Mouse (Mus musculus) hindbrain, embryonic 10.5 days (tissue): ENCODE measurements around the gene Yap1. TPM values are rescaled to one million over a fixed set of nuclear protein-coding genes. Genes with fewer than 3 reads are reported as not detected.
A peak's percentile ranks its signal among the peaks of the same experiment; 100 is the strongest.

Source experiments
- DNase-seq: peaks from one replicate; pipeline ENCODE4 v3.0.0-alpha.2; 2017; ENCODE audit warnings: low spot score
- H3K27ac ChIP-seq: fragments of 300-500 bp; sonication (generic); 2 replicates; pipeline ENCODE4 v1.5.1; 2016; ENCODE audit warnings: mild to moderate bottlenecking, moderate library complexity
- H3K27me3 ChIP-seq: fragments of 300-500 bp; sonication (generic); 2 replicates; pipeline ENCODE4 v1.6.1; 2016; ENCODE audit warnings: mild to moderate bottlenecking; ENCODE audit not compliant: poor library complexity, insufficient read depth, severe bottlenecking
- H3K36me3 ChIP-seq: fragments of 300-500 bp; sonication (generic); 2 replicates; pipeline ENCODE4 v1.6.1; 2016; ENCODE audit warnings: mild to moderate bottlenecking, moderate library complexity
- H3K4me1 ChIP-seq: fragments of 300-500 bp; sonication (generic); replicated peaks from 2 replicates; pipeline ENCODE4 v1.6.1; 2016; ENCODE audit warnings: mild to moderate bottlenecking
- H3K4me3 ChIP-seq: fragments of 300-500 bp; sonication (generic); 2 replicates; pipeline ENCODE4 v1.5.1; 2016; ENCODE audit warnings: mild to moderate bottlenecking, moderate library complexity
- H3K9me3 ChIP-seq: fragments of 300-500 bp; sonication (generic); 2 replicates; pipeline ENCODE4 v1.6.1; 2016; ENCODE audit warnings: mild to moderate bottlenecking, moderate library complexity
- WGBS: fragments of 180-500 bp; shearing (Covaris S2); methylation state at CpG from one replicate; pipeline ENCODE4 v1.1.7; 2016; 5-methylcytosine and 5-hydroxymethylcytosine counted together
- polyA plus RNA-seq: library from polyadenylated mRNA; unstranded; fragments of >200 nt; fragmentation: Nextera tagmentation; extraction: Ambion mirVana; gene quantifications from 2 replicates; pipeline ENCODE4 v1.2.1, GENCODE M21; 2016

The Yap1 gene
- 31.3 and 32.4 TPM in 2 replicates for polyA plus RNA-seq

DNA sequence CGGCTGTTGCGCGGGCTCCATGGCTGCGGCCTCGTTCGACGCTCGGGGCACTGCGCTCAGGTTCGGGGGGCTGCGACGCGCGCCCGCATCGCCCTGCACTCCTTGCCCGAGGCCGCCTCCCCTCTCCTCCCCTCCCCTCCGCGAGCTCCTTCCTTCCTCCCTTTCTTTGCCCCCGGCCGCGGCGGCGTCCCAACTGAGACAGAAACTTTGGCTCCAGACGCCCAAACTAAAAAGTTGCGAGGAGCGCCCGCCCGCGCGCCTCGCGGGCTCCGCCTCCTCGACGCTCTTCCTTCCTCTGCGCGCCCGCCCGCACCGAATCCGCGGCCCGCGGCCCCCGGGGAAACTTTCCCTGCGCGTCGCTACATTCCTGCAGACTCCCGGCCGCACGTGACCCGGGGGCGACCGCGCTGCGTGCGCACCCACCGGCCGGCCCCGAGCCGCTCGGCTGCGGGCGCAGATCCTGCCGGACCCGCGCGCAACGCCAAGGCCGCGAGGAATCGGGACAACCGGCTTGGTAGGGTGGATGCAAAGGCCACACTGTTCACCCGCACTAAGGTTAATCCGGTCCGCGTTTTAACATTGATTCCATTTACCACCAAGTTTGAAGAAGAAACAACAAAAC is at the start of gene Yap1:
Gene Yap1, minus strand, starts transcription at position 227 of the 622 bp plus-strand sequence.
- Histone ChIP-seq H3K27me3 (no peaks in the 10 kb centered on the region), H3K4me1 (peaks cover 20% of the 10 kb centered on the region), H3K9me3 (no peaks in the 10 kb centered on the region), H3K36me3 (peaks cover 20% of the 10 kb centered on the region), H3K4me3 (peak within 1 kb of the TSS; percentile 91), H3K27ac (peak within 1 kb of the TSS; percentile 99)
- peak; percentile 90 for DNase-seq
- under 1% methylated on average over 79 of the region's 79 CpGs for WGBS

DNA sequence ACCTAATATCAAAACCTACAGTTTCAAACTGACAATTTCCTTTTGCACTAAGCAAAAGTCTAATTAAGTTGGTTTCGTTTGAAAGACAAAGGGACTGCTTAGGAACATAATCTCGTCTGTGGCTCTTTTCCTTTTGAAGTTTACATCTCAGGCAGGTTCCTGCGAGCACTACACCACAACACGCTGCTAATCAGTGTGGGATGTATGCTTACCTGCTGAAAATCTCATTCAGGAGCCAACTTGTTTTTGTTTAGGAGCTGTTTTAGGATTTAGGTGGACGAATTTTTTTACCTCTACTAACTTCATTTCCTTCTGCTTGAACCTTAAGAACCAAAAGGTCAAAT is 38.6 kb upstream of the Yap1 start:
- no peaks in the 10 kb centered on the region for H3K9me3 ChIP-seq
- 29% methylated on average over 5 of the region's 5 CpGs for WGBS
- H3K27me3 ChIP-seq = no peaks in the 10 kb centered on the region
- DNase-seq = no peak
- H3K4me1 ChIP-seq = peaks cover 14% of the 10 kb centered on the region
- peak overlapping the region; percentile 73 for H3K4me3 ChIP-seq
- no peaks in the 10 kb centered on the region for H3K36me3 ChIP-seq
- peak overlapping the region; percentile 91 for H3K27ac ChIP-seq

- H3K27ac ChIP-seq = peak within 1 kb of the TSS; percentile 91
- no peaks in the 10 kb centered on the region for H3K27me3 ChIP-seq
- peak within 1 kb of the TSS; percentile 73 for H3K4me3 ChIP-seq
- under 1% methylated on average over 39 of the region's 39 CpGs for WGBS
- H3K9me3 ChIP-seq = no peaks in the 10 kb centered on the region
- peak; percentile 96 for DNase-seq
- no peaks in the 10 kb centered on the region for H3K36me3 ChIP-seq
- H3K4me1 ChIP-seq = peaks cover 14% of the 10 kb centered on the region
Measured at GRCm38 (mm10) chr9:8042338-8043043, 38.1 kb upstream of the Yap1 start, which contains the start of gene Cfap300. Gene Cfap300, minus strand, starts transcription at chr9:8042823.

GRCm38 (mm10) chr9:8035546-8035945 is 31.1 kb upstream of the Yap1 start:
- WGBS = 30% methylated on average over 7 of the region's 7 CpGs
- H3K4me3 ChIP-seq = no peak overlapping the region
- no peaks in the 10 kb centered on the region for H3K9me3 ChIP-seq
- H3K27ac ChIP-seq = no peak overlapping the region
- no peaks in the 10 kb centered on the region for H3K27me3 ChIP-seq
- H3K36me3 ChIP-seq = 0 out of 2 replicates have a peak, but pooled peaks cover 8% of the 10 kb centered on the region
- no peak for DNase-seq
- H3K4me1 ChIP-seq = 0 out of 2 replicates have a peak, but pooled peaks cover 4% of the 10 kb centered on the region

DNA sequence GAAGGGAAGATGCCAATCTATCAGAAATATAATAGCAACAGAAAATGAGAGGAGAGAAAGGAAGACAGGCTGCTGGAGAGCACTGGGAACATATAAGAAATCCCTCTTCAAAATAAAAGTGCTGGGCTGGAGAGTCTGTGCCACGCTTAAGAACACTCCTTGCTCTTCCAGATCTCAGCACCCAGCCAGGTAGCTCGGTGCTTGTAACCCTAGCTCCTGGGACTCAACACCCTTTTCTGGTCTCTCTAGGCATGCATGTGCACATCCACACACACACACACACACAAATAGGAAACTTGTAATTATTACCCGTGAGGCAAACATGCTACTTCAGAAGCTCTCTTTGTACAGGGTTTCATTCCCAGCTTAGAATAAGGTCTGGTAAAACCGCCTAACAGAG is 30.7 kb upstream of the Yap1 start:
- Histone ChIP-seq H3K4me3 (no peak overlapping the region), H3K27ac (no peak overlapping the region), H3K27me3 (no peaks in the 10 kb centered on the region), H3K4me1 (0 out of 2 replicates have a peak, but pooled peaks cover 4% of the 10 kb centered on the region), H3K9me3 (no peaks in the 10 kb centered on the region), H3K36me3 (0 out of 2 replicates have a peak, but pooled peaks cover 8% of the 10 kb centered on the region)
- 50% methylated on average over 4 of the region's 4 CpGs for WGBS
- DNase-seq = no peak

GRCm38 (mm10) chr9:8034143-8034542 is 29.7 kb upstream of the Yap1 start:
- Histone ChIP-seq H3K9me3 (no peaks in the 10 kb centered on the region), H3K4me3 (no peak overlapping the region), H3K27ac (no peak overlapping the region), H3K4me1 (0 out of 2 replicates have a peak, but pooled peaks cover 4% of the 10 kb centered on the region), H3K27me3 (no peaks in the 10 kb centered on the region), H3K36me3 (0 out of 2 replicates have a peak, but pooled peaks cover 8% of the 10 kb centered on the region)
- WGBS = 81% methylated on average over 1 of the region's 1 CpGs
- no peak for DNase-seq

GRCm38 (mm10) chr9:8032847-8033246 is 28.5 kb upstream of the Yap1 start:
- DNase-seq = no peak

GRCm38 (mm10) chr9:8018609-8019008 is 14.2 kb upstream of the Yap1 start:
- Histone ChIP-seq H3K9me3 (no peaks in the 10 kb centered on the region), H3K36me3 (no peaks in the 10 kb centered on the region), H3K4me1 (no peaks in the 10 kb centered on the region), H3K4me3 (no peak overlapping the region), H3K27ac (no peak overlapping the region), H3K27me3 (no peaks in the 10 kb centered on the region)
- 90% methylated on average over 5 of the region's 5 CpGs for WGBS
- no peak for DNase-seq

More at GRCm38 (mm10) chr9:8032847-8033246, 28.5 kb upstream of the Yap1 start:
- Histone ChIP-seq H3K36me3 (0 out of 2 replicates have a peak, but pooled peaks cover 8% of the 10 kb centered on the region), H3K9me3 (no peaks in the 10 kb centered on the region), H3K27ac (no peak overlapping the region), H3K4me3 (no peak overlapping the region), H3K27me3 (no peaks in the 10 kb centered on the region), H3K4me1 (0 out of 2 replicates have a peak, but pooled peaks cover 4% of the 10 kb centered on the region)
- 79% methylated on average over 5 of the region's 5 CpGs for WGBS

GRCm38 (mm10) chr9:8017253-8017913 is 13.0 kb upstream of the Yap1 start:
- no peak overlapping the region for H3K27ac ChIP-seq
- 59% methylated on average over 16 of the region's 20 CpGs for whole genome bisulfite sequencing

GRCm38 (mm10) chr9:8003301-8004271 is 810 bp downstream of the Yap1 start:
- peak overlapping the region; percentile 99 for H3K27ac ChIP-seq
- WGBS = under 1% methylated on average over 75 of the region's 82 CpGs

More at GRCm38 (mm10) chr9:8017253-8017913, 13.0 kb upstream of the Yap1 start:
- Histone ChIP-seq H3K4me3 (no peak overlapping the region), H3K27me3 (no peaks in the 10 kb centered on the region), H3K36me3 (no peaks in the 10 kb centered on the region), H3K4me1 (no peaks in the 10 kb centered on the region), H3K9me3 (no peaks in the 10 kb centered on the region)
- DNase-seq = no peak

DNA sequence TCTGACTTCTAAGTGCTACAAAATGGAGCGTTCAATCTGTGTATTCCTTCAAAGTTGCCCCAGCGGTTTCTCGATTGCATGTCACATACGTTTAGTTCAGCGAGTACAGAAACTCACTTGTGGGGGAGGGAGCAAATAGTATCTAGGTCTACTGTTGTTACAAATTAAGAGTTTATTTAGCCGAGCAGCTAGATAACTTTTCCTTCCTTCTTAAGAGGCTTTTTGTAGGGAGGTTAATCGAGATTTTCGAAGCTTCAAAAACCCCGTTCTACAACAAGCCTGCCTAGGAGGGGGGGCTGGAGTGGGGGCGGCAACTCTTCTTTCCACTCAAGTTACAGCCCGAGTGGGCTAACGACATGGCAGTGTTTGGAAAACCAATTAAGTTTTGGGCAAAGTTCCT is 1.6 kb downstream of the Yap1 start:
- peak; percentile 7 for DNase-seq
- no peaks in the 10 kb centered on the region for H3K9me3 ChIP-seq
- WGBS = 4% methylated on average over 12 of the region's 12 CpGs
- peak overlapping the region; percentile 91 for H3K4me3 ChIP-seq
- H3K36me3 ChIP-seq = peaks cover 37% of the 10 kb centered on the region
- peaks cover 25% of the 10 kb centered on the region for H3K4me1 ChIP-seq
- peak overlapping the region; percentile 99 for H3K27ac ChIP-seq
- no peaks in the 10 kb centered on the region for H3K27me3 ChIP-seq

More at GRCm38 (mm10) chr9:8003301-8004271, 810 bp downstream of the Yap1 start:
- peaks cover 29% of the 10 kb centered on the region for H3K36me3 ChIP-seq
- H3K27me3 ChIP-seq = no peaks in the 10 kb centered on the region
- peaks cover 25% of the 10 kb centered on the region for H3K4me1 ChIP-seq
- H3K4me3 ChIP-seq = peak overlapping the region; percentile 91
- peak; percentile 77 for DNase-seq
- H3K9me3 ChIP-seq = no peaks in the 10 kb centered on the region

- Histone ChIP-seq H3K9me3 (no peaks in the 10 kb centered on the region), H3K4me1 (peaks cover 25% of the 10 kb centered on the region), H3K27ac (no peak overlapping the region), H3K27me3 (no peaks in the 10 kb centered on the region), H3K4me3 (peak overlapping the region; percentile 28; the same call in 1 of the 2 replicates), H3K36me3 (peaks cover 49% of the 10 kb centered on the region)
- 57% methylated on average over 7 of the region's 7 CpGs for WGBS
- DNase-seq = no peak
Measured at GRCm38 (mm10) chr9:8001352-8001751, 3.0 kb downstream of the Yap1 start.
